Mouse (Mus musculus) small intestine, adult 10 weeks (tissue): Measurements from ENCODE around the gene Gm4836. TPM values are rescaled to one million over a fixed set of nuclear protein-coding genes. Genes with fewer than 3 reads are reported as not detected.

Experiments used
- polyA plus RNA-seq: library from polyadenylated mRNA; stranded (reverse); fragments of 350-450 nt; fragmentation: Illumina TruSeq; extraction: RNeasy Lipid Tissue Mini Kit (QIAGEN cat#74804); gene quantifications from one replicate; pipeline ENCODE4 v1.2.3, GENCODE M21; 2014; ENCODE audit warnings: low replicate concordance

Gm4836 gene
- not detected for polyA plus RNA-seq

DNA sequence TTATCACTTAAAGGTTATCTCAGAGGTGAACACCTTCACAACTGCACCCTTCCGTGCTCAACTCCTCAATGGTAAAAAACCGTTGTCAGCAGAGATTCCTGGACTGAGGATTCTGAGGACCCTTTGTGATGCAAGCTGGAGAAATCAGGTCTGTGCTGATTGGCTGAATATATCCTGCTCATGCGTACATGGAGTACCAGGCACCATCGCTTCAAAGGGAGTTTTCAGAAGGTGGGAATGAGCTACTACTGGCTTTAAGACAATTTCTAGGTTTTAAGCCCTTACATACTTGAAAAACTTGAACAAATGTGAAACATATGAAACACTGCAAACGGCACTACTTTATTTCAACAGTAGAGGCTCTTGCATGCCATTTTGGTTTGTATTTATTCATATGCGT is at the start of gene Gm4836:
Gm4836 (minus strand) TSS at position 101 of the 400 bp plus-strand sequence.

